Mouse (Mus musculus) ES-Bruce4 (cell line): ENCODE measurements around the gene Oit3. TPM values are rescaled to one million over a fixed set of nuclear protein-coding genes. Genes with fewer than 3 reads are reported as not detected.

Experiments
- H3K27ac ChIP-seq: 2 replicates; pipeline ENCODE4 v1.5.1; 2012; ENCODE audit warnings: low read length, inconsistent platforms; ENCODE audit not compliant: insufficient read depth
- H3K27me3 ChIP-seq: 2 replicates; pipeline ENCODE4 v1.6.1; 2012; ENCODE audit warnings: mild to moderate bottlenecking, low read length, inconsistent platforms; ENCODE audit not compliant: control insufficient read depth, poor library complexity, insufficient read depth, severe bottlenecking
- H3K36me3 ChIP-seq: 2 replicates; pipeline ENCODE4 v1.6.1; 2012; ENCODE audit warnings: inconsistent platforms, mild to moderate bottlenecking, low read length, moderate library complexity; ENCODE audit not compliant: control insufficient read depth, poor library complexity, insufficient read depth, severe bottlenecking
- H3K4me1 ChIP-seq: one replicate; pipeline ENCODE4 v1.8.1; 2011; ENCODE audit warnings: low read length; ENCODE audit not compliant: control insufficient read depth, insufficient read depth
- H3K4me3 ChIP-seq: 2 replicates; pipeline ENCODE4 v1.5.1; 2011; ENCODE audit warnings: low read depth, mild to moderate bottlenecking, low read length
- H3K9ac ChIP-seq: 2 replicates; pipeline ENCODE4 v1.6.1; 2012; ENCODE audit warnings: low read depth, mild to moderate bottlenecking, inconsistent platforms; ENCODE audit not compliant: poor library complexity, severe bottlenecking
- H3K9me3 ChIP-seq: replicated peaks from 2 replicates; pipeline ENCODE4 v1.6.1; 2012; ENCODE audit warnings: mild to moderate bottlenecking, low read length, inconsistent platforms; ENCODE audit not compliant: control insufficient read depth, poor library complexity, insufficient read depth, severe bottlenecking
- CTCF ChIP-seq: IDR thresholded peaks from one replicate; pipeline ENCODE4 v1.8.1; 2011; ENCODE audit warnings: low read depth, low read length
- EP300 ChIP-seq: IDR thresholded peaks from 2 replicates; pipeline ENCODE4 v1.6.1; 2011; ENCODE audit warnings: low read depth, low read length; ENCODE audit not compliant: insufficient read depth
- POLR2A ChIP-seq: IDR thresholded peaks from one replicate; pipeline ENCODE4 v1.8.1; 2011; ENCODE audit warnings: low read length; ENCODE audit not compliant: insufficient read depth
- polyA plus RNA-seq: library from polyadenylated mRNA; stranded (reverse); fragments of >200 nt; gene quantifications from 2 replicates; pipeline ENCODE4 v1.2.4, GENCODE M21; 2011; ENCODE audit warnings: low read depth; ENCODE audit not compliant: missing spikeins, insufficient read depth, insufficient read length

Gene Oit3
- polyA plus RNA-seq, 1 experiment = not detected

DNA sequence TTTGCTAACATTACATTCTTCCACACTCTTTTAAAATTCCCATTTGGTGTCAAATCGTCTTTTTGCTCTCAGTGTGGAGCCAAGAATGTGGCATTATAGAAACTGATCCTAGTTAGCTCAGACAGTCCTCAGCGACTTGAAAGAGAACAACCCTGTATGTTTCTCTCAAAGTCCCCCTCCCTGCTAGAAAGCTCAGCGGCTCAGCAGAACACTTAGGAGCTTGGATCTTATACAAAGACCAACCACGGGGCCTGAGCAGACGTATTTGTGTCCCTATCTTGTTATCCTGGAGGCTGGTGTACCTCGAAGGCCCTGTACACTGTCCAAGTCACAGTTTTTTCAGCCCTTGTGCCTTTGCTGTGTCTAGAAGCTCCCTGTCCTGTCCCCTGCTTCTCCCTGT is 1.4 kb downstream of the Oit3 start:
- H3K36me3 ChIP-seq = no peaks in the 10 kb centered on the region
- no peaks in the 10 kb centered on the region for H3K4me1 ChIP-seq
- H3K9ac ChIP-seq = no peak overlapping the region
- TF ChIP-seq POLR2A (no peak), EP300 (no peak), CTCF (no peak)
- no peaks in the 10 kb centered on the region for H3K27me3 ChIP-seq
- H3K27ac ChIP-seq = no peak overlapping the region
- H3K9me3 ChIP-seq = no peaks in the 10 kb centered on the region
- H3K4me3 ChIP-seq = no peak overlapping the region

DNA sequence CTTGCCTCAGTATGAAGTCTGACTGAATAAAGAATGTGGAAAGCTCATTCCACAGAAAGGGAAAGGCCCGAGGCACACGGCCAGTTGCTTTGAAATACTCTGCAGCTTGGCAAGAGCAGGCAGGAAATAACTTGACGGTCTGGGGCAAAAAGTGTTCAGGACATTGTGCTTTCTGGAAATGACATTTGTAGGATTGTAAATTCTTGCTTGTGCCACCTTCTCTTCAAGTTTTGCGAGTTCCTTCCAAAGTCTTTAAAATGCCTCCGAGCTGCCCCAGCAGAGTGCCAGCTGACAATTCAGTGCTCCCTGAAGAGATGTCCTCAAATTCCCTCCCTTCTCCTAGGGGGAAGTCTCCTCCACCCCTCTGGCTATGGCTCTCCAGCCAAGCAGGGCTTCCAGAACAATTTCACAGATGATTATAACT is 2.1 kb downstream of the Oit3 start:
- H3K9me3 ChIP-seq = no peaks in the 10 kb centered on the region
- H3K27me3 ChIP-seq = no peaks in the 10 kb centered on the region
- H3K9ac ChIP-seq = no peak overlapping the region
- H3K27ac ChIP-seq = no peak overlapping the region
- H3K4me3 ChIP-seq = no peak overlapping the region
- TF ChIP-seq POLR2A (no peak), EP300 (no peak), CTCF (no peak)
- no peaks in the 10 kb centered on the region for H3K36me3 ChIP-seq
- H3K4me1 ChIP-seq = no peaks in the 10 kb centered on the region

- H3K27me3 ChIP-seq = no peaks in the 10 kb centered on the region
- H3K4me3 ChIP-seq = no peak overlapping the region
- H3K4me1 ChIP-seq = no peaks in the 10 kb centered on the region
- H3K36me3 ChIP-seq = no peaks in the 10 kb centered on the region
- H3K9me3 ChIP-seq = no peaks in the 10 kb centered on the region
- H3K9ac ChIP-seq = no peak overlapping the region
- TF ChIP-seq EP300 (no peak), CTCF (no peak)
- H3K27ac ChIP-seq = no peak overlapping the region
Observed at GRCm38 (mm10) chr10:59438651-59439050, 2.9 kb downstream of the Oit3 start.

GRCm38 (mm10) chr10:59435746-59436145 is 5.8 kb downstream of the Oit3 start:
- Histone ChIP-seq H3K9ac (no peak overlapping the region), H3K27ac (no peak overlapping the region), H3K4me3 (no peak overlapping the region), H3K27me3 (no peaks in the 10 kb centered on the region), H3K36me3 (no peaks in the 10 kb centered on the region), H3K4me1 (no peaks in the 10 kb centered on the region), H3K9me3 (no peaks in the 10 kb centered on the region)
- TF ChIP-seq POLR2A (no peak), CTCF (no peak), EP300 (no peak)

GRCm38 (mm10) chr10:59430701-59431218 is 10.8 kb downstream of the Oit3 start:
- no peaks in the 10 kb centered on the region for H3K9me3 ChIP-seq
- no peak overlapping the region for H3K27ac ChIP-seq
- no peaks in the 10 kb centered on the region for H3K4me1 ChIP-seq
- H3K9ac ChIP-seq = no peak overlapping the region
- H3K4me3 ChIP-seq = no peak overlapping the region
- TF ChIP-seq EP300 (no peak), CTCF (no peak), POLR2A (no peak)
- no peaks in the 10 kb centered on the region for H3K27me3 ChIP-seq
- no peaks in the 10 kb centered on the region for H3K36me3 ChIP-seq

GRCm38 (mm10) chr10:59429448-59430135 is 12.0 kb downstream of the Oit3 start:
- TF ChIP-seq CTCF = no peak
- TF ChIP-seq POLR2A = no peak
- TF ChIP-seq EP300 = no peak
- Histone ChIP-seq H3K9ac (no peak overlapping the region), H3K27ac (no peak overlapping the region), H3K27me3 (no peaks in the 10 kb centered on the region), H3K9me3 (no peaks in the 10 kb centered on the region), H3K36me3 (no peaks in the 10 kb centered on the region), H3K4me3 (no peak overlapping the region), H3K4me1 (no peaks in the 10 kb centered on the region)
